Mouse (Mus musculus): ENCODE results near the gene Armcx5. TPM values are rescaled to one million over a fixed set of nuclear protein-coding genes. Genes with fewer than 3 reads are reported as not detected.
"Not testable (repeated sequence)": the region's sequence is repeated elsewhere in the genome, so short reads cannot be mapped to it uniquely, and the experiment has no call there.

Gene Armcx5
- polyA plus RNA-seq, 1 experiment from 2014 or later: 4.3 TPM

DNA sequence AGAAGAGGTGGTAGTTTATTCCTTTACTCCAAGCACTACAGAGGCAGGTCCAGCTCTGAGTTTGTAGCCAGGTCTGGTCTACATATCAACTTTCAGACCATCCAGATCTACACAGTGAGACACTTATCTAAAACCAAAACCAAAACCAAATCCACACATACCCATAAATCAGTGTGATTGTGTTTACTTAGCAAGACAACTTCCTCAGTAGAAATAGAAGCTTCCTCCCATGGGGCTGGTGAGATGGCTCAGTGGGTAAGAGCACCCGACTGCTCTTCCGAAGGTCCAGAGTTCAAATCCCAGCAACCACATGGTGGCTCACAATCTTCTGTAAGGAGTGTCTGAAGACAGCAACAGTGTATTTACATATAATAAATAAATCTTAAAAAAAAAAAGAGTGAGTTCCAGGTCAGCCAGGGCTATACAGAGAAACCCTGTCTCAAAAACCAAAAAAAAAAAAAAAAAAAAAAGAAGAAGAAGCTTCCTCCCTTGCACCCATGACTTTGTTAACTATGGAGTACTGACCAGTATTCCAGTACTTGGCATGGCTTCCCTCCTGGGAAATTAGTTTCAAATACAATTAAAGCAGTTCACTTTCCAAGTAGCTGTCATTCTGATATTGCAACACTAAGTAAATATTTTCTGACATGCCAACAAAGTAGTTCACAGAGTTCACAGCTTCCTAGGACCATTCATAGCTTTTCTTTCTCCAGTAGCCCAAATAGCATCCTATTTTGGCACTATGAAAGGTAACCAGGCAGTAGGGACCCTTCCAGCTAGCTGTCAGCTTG lies 3.6 kb upstream of the Armcx5 start:
- no peak for TF ChIP-seq CTCF (IDR thresholded peaks at IDR 0.05; ENCODE audit: low read depth)
- no peak overlapping the region for H3K27ac ChIP-seq (ENCODE audit: low read depth, low read length)
- ATAC-seq: no peak
- no peaks in the 10 kb centered on the region for H3K9me3 ChIP-seq (ENCODE audit: control insufficient read depth)
- no peak overlapping the region for H3K9ac ChIP-seq (ENCODE audit: low read depth, low read length)
- no peak overlapping the region for H3K4me3 ChIP-seq (ENCODE audit: low read depth, low read length)
- no peaks in the 10 kb centered on the region for H3K4me1 ChIP-seq (replicated peaks; ENCODE audit: control insufficient read depth, insufficient read depth, low read length)
- H3K36me3 ChIP-seq (ENCODE audit: control insufficient read depth, insufficient read depth): no peaks in the 10 kb centered on the region
- H3K27me3 ChIP-seq (replicated peaks; ENCODE audit: control insufficient read depth, insufficient read depth, low read length): no peaks in the 10 kb centered on the region
- no peak overlapping the region for H3K4me2 ChIP-seq (replicated peaks; ENCODE audit: low read depth)
- 79% methylated on average over 2 of the region's 2 CpGs for WGBS

GRCm38 (mm10) chrX:135743056-135743355 lies 473 bp downstream of the Armcx5 start:
- no peaks in the 10 kb centered on the region for H3K27me3 ChIP-seq (replicated peaks; ENCODE audit: control insufficient read depth, insufficient read depth, low read length)
- H3K36me3 ChIP-seq (ENCODE audit: control insufficient read depth, insufficient read depth): no peaks in the 10 kb centered on the region
- no peak overlapping the region for H3K27ac ChIP-seq (ENCODE audit: low read depth, low read length)
- peak; percentile 41 for TF ChIP-seq CTCF (IDR thresholded peaks at IDR 0.05; ENCODE audit: low read depth)
- H3K4me3 ChIP-seq (ENCODE audit: low read depth, low read length): peak overlapping the region; percentile 63
- peak overlapping the region; percentile 59 for H3K4me2 ChIP-seq (replicated peaks; ENCODE audit: low read depth)
- peak; percentile 37; the same call in 1 of the 2 replicates for ATAC-seq
- peak overlapping the region; percentile 53; the same call in 1 of the 2 replicates for H3K9ac ChIP-seq (ENCODE audit: low read depth, low read length)
- no peaks in the 10 kb centered on the region for H3K4me1 ChIP-seq (replicated peaks; ENCODE audit: control insufficient read depth, insufficient read depth, low read length)
- WGBS: 22% methylated on average over 7 of the region's 7 CpGs
- no peaks in the 10 kb centered on the region for H3K9me3 ChIP-seq (ENCODE audit: control insufficient read depth)

GRCm38 (mm10) chrX:135745376-135745775 lies 2.8 kb downstream of the Armcx5 start:
- 90% methylated on average over 3 of the region's 3 CpGs for WGBS
- not testable (repeated sequence) for H3K4me3 ChIP-seq (ENCODE audit: low read depth, low read length); H3K27ac ChIP-seq (ENCODE audit: low read depth, low read length); H3K4me2 ChIP-seq (replicated peaks; ENCODE audit: low read depth); H3K27me3 ChIP-seq (replicated peaks; ENCODE audit: control insufficient read depth, insufficient read depth, low read length); H3K9ac ChIP-seq (ENCODE audit: low read depth, low read length); H3K4me1 ChIP-seq (replicated peaks; ENCODE audit: control insufficient read depth, insufficient read depth, low read length); H3K9me3 ChIP-seq (ENCODE audit: control insufficient read depth); H3K36me3 ChIP-seq (ENCODE audit: control insufficient read depth, insufficient read depth); ATAC-seq

DNA sequence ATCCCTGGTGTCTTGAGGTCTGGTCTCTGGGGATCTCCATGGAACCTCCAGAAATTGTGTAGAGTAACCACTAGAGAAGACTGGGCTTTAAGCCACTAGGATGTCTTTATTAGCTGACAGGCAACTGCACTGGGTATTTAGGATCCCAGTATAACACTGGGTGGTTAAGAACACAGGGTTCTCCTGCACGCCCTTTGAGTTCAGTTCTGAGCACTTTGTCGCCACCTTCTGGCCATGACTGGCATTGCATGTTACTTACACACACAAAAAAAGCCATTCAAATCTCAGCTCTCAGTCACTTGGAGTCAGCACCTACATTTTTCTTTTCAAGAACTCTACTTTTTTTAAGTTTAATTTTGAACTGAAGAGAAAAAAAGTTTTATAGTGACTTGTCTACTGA lies 10.3 kb downstream of the Armcx5 start:
- H3K9ac ChIP-seq (ENCODE audit: low read depth, low read length): no peak overlapping the region
- no peak overlapping the region for H3K4me2 ChIP-seq (replicated peaks; ENCODE audit: low read depth)
- no peaks in the 10 kb centered on the region for H3K9me3 ChIP-seq (ENCODE audit: control insufficient read depth)
- H3K27me3 ChIP-seq (replicated peaks; ENCODE audit: control insufficient read depth, insufficient read depth, low read length): no peaks in the 10 kb centered on the region
- peak; percentile 82 for TF ChIP-seq CTCF (IDR thresholded peaks at IDR 0.05; ENCODE audit: low read depth)
- H3K36me3 ChIP-seq (ENCODE audit: control insufficient read depth, insufficient read depth): no peaks in the 10 kb centered on the region
- no peak overlapping the region for H3K27ac ChIP-seq (ENCODE audit: low read depth, low read length)
- H3K4me1 ChIP-seq (replicated peaks; ENCODE audit: control insufficient read depth, insufficient read depth, low read length): no peaks in the 10 kb centered on the region
- 4% methylated on average over 2 of the region's 2 CpGs for WGBS
- H3K4me3 ChIP-seq (ENCODE audit: low read depth, low read length): no peak overlapping the region
- ATAC-seq: no peak

DNA sequence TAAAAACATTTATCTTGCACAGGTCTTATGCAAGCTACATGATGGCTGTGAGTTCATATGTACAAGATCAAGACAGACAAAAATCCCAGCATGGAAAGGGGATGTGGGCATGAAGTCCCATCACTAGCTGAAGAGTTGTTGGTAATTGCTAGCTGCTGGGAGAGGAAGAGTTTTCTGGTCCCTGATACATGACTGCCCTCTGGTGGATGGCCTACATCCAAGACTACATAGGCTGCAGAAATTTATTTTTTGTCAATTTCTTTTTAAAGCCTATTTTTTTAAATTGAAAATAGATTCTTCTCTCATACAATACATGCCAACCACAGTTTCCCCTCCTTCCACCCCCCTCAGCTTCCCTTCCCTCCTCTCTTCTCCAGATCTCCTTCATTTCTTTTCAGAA lies 19.2 kb downstream of the Armcx5 start:
- Histone ChIP-seq H3K9me3 (ENCODE audit: control insufficient read depth) (no peaks in the 10 kb centered on the region), H3K27ac (ENCODE audit: low read depth, low read length) (no peak overlapping the region), H3K27me3 (replicated peaks; ENCODE audit: control insufficient read depth, insufficient read depth, low read length) (no peaks in the 10 kb centered on the region), H3K4me1 (replicated peaks; ENCODE audit: control insufficient read depth, insufficient read depth, low read length) (no peaks in the 10 kb centered on the region), H3K9ac (ENCODE audit: low read depth, low read length) (no peak overlapping the region), H3K4me3 (ENCODE audit: low read depth, low read length) (no peak overlapping the region), H3K4me2 (replicated peaks; ENCODE audit: low read depth) (no peak overlapping the region), H3K36me3 (ENCODE audit: control insufficient read depth, insufficient read depth) (no peaks in the 10 kb centered on the region; the same call in 1 of the 2 replicates)
- TF ChIP-seq CTCF (IDR thresholded peaks at IDR 0.05; ENCODE audit: low read depth): peak; percentile 68
- no peak for ATAC-seq

- Histone ChIP-seq H3K36me3 (ENCODE audit: control insufficient read depth, insufficient read depth) (no peaks in the 10 kb centered on the region), H3K4me2 (replicated peaks; ENCODE audit: low read depth) (no peak overlapping the region), H3K4me1 (replicated peaks; ENCODE audit: control insufficient read depth, insufficient read depth, low read length) (no peaks in the 10 kb centered on the region), H3K9me3 (ENCODE audit: control insufficient read depth) (no peaks in the 10 kb centered on the region), H3K4me3 (ENCODE audit: low read depth, low read length) (no peak overlapping the region), H3K27ac (ENCODE audit: low read depth, low read length) (no peak overlapping the region), H3K9ac (ENCODE audit: low read depth, low read length) (no peak overlapping the region), H3K27me3 (replicated peaks; ENCODE audit: control insufficient read depth, insufficient read depth, low read length) (no peaks in the 10 kb centered on the region)
- ATAC-seq: 0 out of 2 replicates have a peak, but pooled peaks have one; percentile 45
- 25% methylated on average over 3 of the region's 3 CpGs for WGBS
- no peak for TF ChIP-seq CTCF (IDR thresholded peaks at IDR 0.05; ENCODE audit: low read depth)
Observed at GRCm38 (mm10) chrX:135768043-135768548, 25.6 kb downstream of the Armcx5 start.

Measured in intestine, postnatal 0 days (tissue).